Comparison of ENCODE assay signal across 7 mouse cellular contexts in genomic region chr10:40809411-40809910, GRCm38 (mm10).
DNase-seq lines count a peak whose midpoint lies in the region; TF ChIP-seq lines count a peak whose summit lies in the region.
"Not testable (repeated sequence)": the region's sequence is repeated elsewhere in the genome, so short reads cannot be mapped to it uniquely, and the experiment has no call there.

No protein-coding gene starts in this region.

- H3K36me3 ChIP-seq in kidney, adult 2 months (ENCODE audit: control insufficient read depth, insufficient read depth, low read length): not testable (repeated sequence)

- WGBS in kidney, adult 2 months: 30% methylated on average over 5 of the region's 5 CpGs

- H3K27me3 ChIP-seq in kidney, adult 2 months (replicated peaks; ENCODE audit: control insufficient read depth, insufficient read depth, low read length): not testable (repeated sequence)

- H3K27ac ChIP-seq in kidney, adult 2 months (ENCODE audit: insufficient read depth, low read depth, low read length): not testable (repeated sequence)

- H3K4me3 ChIP-seq in kidney, adult 2 months (ENCODE audit: insufficient read depth, low read depth, low read length): not testable (repeated sequence)

- TF ChIP-seq POLR2A in kidney, adult 2 months (IDR thresholded peaks at IDR 0.05; ENCODE audit: low read depth, low read length): not testable (repeated sequence)

- not testable (repeated sequence) for H3K4me1 ChIP-seq in kidney, adult 2 months (ENCODE audit: control insufficient read depth, insufficient read depth, low read length)

- DNase-seq in ES-CJ7 (ENCODE audit: low read depth, low spot score) (peak; percentile 45), ZHBTc4 (ENCODE audit: low read depth, low spot score) (peak; percentile 45)
- peak; percentile 40 for DNase-seq in kidney, adult 11 months
- peak; percentile 71 for DNase-seq in kidney, adult 2 months
- peak; percentile 72 for DNase-seq in kidney, adult 9 months
- DNase-seq in kidney, postnatal 14 days: peak; percentile 12
- DNase-seq in yolk sac, embryonic 10.5 days (ENCODE audit: low spot score): peak; percentile 19

- TF ChIP-seq CTCF in kidney, adult 2 months (conservative IDR thresholded peaks at IDR 0.05; ENCODE audit: insufficient read depth, insufficient read length, low read depth, low read length): not testable (repeated sequence)

Comparison
In these comparisons a context has a peak if more than half of its experiments do, and no peak if none do; other contexts are left out.
1. DNase-seq: peak in every context shown above with its lines; median percentile 72 in kidney, adult 9 months; 71 in kidney, adult 2 months; 45 in ES-CJ7; 45 in ZHBTc4; 40 in kidney, adult 11 months; 19 in yolk sac, embryonic 10.5 days; 12 in kidney, postnatal 14 days.